Mouse (Mus musculus) fat pad, adult 2 months (tissue): ENCODE measurements around the gene Nsmf.

Experiments
- DNase-seq: peaks from one replicate; pipeline ENCODE4 v3.0.0-alpha.2; 2011; ENCODE audit warnings: low read depth, low spot score; ENCODE audit errors: extremely low read depth

Nsmf gene

GRCm38 (mm10) chr2:25054221-25055067 is at the start of gene Nsmf:
Gene Nsmf, plus strand, starts transcription at chr2:25054355.
- no peak for DNase-seq

GRCm38 (mm10) chr2:25006767-25007166 is 47.4 kb upstream of the Nsmf start:
- no peak for DNase-seq

GRCm38 (mm10) chr2:25008250-25008649 is 45.9 kb upstream of the Nsmf start:
- DNase-seq: no peak

DNA sequence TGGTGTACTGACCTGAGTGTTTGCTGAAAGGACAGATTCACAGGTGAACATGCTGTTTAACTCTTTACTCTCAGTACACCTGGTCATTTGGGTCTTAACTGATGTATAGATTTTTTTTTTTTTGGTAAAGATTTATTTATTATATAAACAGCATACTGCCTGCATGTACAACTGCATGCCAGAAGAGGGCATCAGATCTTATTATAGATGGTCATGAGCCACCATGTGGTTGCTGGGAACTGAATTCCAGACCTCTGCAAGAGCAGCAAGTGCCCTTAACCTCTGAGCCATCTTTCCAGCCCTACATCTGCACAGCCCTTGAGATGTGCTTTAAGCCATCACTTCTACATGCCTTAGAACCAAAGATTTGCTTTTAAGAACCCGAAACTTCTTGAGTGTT is 31.5 kb upstream of the Nsmf start:
- no peak for DNase-seq

DNA sequence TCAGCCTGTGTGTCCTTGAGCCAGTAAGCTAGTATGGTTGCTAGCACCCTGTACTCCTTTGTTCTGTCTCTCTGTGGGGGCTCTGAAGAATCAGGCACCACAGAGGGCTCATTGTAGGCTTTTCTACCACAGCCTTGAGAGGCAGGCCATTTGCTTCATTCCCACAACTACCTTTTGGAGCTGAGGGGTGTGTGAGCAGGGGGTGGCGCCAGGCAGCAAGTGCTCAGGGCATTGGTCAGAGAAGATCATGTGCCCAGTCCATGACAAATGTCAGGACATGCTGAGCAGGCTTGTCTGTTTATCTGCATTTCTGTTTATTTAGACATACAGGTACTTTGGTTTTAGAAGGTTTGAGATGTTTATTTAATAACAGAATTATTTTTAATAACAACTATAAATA is 29.0 kb upstream of the Nsmf start:
- DNase-seq: no peak

DNA sequence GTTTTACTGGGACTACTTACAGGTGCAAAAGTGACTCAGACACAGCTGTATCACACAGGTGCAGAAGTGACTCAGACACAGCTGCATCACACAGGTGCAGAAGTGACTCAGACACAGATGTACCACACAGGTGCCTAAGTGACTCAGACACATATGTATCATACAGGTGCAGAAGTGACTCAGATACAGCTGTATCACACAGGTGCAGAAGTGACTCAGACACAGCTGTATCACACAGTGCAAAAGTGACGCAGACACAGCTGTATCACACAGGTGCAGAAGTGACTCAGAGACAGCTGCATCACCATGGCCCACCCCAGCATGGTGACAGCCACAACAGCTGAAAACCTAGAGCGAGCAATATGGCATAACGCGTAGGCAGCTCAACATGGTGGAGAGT is 19.2 kb upstream of the Nsmf start:
- DNase-seq: no peak

- no peak for DNase-seq
Observed at GRCm38 (mm10) chr2:25040089-25040488, 14.1 kb upstream of the Nsmf start.

DNA sequence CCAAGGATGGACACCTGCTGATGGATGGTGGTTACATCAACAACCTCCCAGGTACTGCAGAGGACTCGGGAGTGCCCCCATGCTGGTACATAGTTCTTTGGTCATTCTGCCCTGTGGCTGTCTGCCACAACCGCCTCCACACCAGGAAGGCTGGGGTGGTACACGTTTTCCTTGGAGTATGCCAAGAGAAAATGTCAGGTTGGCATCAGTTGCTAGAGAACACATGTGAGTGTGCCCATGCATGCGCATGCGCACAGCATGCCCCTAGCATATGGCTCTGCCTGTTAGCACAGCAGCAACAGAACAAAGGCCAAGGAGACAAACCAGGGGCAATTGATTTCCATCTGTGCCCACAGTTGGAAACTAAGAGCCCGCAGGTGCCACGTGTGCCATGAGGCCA is 3.2 kb upstream of the Nsmf start:
- DNase-seq: no peak

DNA sequence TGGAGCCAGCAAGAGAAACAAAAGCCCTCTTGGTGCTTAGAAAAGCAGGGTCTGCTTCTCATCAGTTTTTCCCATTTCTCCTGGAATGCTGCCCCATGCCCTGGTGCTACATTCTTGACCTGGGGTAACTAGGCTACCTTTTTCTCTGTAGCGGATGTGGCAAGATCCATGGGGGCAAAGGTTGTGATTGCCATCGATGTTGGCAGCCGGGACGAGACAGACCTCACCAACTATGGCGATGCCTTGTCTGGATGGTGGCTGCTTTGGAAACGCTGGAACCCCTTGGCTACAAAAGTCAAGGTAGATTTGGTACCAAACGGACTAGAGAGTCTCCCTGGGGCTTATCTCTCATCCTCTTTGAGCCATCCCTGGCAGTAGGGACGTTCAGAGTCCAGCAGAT is 2.7 kb upstream of the Nsmf start:
- DNase-seq: no peak

GRCm38 (mm10) chr2:25053101-25053500 is 1.1 kb upstream of the Nsmf start:
- no peak for DNase-seq

GRCm38 (mm10) chr2:25055068-25055405 is 882 bp downstream of the Nsmf start:
- DNase-seq: no peak

- no peak for DNase-seq
Observed at GRCm38 (mm10) chr2:25055409-25056155, 1.4 kb downstream of the Nsmf start.

DNA sequence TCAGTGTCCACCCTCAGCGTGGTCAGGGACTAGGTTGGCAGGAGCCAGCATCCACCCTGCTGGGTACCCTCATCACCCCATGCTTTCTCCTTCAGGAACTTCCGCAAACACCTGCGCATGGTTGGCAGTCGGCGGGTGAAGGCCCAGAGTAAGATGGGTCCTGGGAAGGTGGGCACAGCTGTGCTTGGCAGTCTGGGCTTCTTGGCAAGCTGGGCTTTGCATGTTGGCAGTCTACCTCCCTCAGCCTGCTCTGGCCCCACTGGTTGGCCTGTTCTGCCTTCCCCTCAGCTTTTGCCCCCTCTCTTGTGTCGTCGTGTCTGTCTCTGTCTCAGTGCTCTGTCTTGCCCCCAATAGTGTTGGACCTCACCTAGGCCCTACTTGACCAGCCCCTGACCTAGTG is 4.8 kb downstream of the Nsmf start:
- no peak for DNase-seq

DNA sequence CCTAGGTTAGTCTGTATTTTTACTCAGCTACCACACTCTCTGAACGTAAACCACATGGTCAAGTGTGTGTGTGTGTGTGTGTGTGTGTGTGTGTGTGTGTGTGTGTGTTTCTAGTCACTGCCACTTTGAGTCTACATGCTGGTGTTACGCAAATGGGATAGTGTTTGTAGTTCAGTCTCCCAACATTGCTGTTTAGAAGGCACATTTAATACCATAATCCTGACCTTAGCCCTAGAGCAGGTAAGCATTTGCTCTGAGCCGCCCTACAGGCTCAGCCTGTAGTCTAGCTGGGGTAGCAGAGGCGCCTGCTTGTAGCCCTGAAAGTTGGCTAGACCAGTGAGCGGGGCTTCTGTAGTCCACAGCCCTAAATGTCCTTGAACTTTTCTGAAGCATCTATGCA is 9.4 kb downstream of the Nsmf start:
- DNase-seq: no peak

- no peak for DNase-seq
Observed at GRCm38 (mm10) chr2:25064285-25064684, 10.1 kb downstream of the Nsmf start.

DNA sequence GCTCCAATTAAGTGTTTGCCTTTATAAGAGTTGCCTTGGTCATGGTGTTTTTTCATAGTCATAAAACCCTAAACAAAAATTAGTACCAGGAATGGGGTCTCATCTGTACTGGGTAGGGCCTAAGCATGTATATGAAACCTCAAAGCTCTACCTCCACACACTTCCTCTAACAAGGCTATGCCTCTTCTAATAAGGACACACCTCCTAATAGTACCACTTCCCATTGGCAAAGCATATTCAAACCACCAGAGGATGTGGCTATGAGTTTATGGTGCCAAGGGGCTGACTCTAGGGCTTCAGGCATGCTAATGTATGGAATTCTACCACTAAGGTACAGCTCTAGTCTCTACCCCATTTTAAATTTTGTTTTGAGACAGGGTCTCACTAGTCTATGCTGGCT is 11.4 kb downstream of the Nsmf start:
- no peak for DNase-seq

- DNase-seq: no peak
Observed at GRCm38 (mm10) chr2:25066552-25066951, 12.4 kb downstream of the Nsmf start.

DNA sequence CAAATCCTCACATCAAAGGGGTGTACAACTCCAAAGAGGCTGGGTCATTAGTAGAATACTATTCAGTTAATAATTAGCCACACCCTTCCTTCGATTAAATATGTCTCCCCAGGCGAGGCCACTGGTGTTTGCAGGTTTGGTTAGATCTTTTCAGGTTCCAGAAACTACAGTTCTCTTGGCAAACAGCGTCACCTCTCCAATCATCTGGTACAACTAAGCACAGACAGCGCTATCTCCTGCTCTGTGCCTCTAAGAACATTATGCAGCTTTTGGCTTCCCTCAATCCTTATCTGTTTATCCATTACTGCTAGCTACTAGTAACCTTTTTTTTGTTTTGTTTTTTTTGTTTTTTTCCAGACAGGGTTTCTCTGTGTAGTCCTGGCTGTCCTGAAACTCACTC is 15.4 kb downstream of the Nsmf start:
- no peak for DNase-seq

DNA sequence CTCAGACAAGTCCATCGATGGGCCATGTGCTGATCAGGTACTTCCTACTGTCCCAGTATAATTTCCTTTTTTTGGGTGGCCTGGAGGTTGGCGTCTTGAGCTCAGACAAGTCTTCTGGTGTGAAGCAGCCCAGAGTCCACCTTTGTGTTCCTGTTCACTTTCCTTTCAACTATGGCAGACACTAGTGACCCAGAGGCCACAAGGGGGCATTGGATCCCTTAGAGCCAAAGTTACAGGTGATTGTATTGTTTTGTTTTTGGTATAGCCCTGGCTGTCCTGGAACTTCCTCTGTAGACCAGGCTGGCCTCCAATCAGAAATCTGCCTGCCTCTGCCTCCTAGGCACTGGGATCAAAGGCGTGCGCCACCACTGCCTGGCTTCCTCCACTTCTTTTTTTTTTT is 18.2 kb downstream of the Nsmf start:
- DNase-seq: no peak

- no peak for DNase-seq
Observed at GRCm38 (mm10) chr2:25075506-25075905, 21.4 kb downstream of the Nsmf start.

DNA sequence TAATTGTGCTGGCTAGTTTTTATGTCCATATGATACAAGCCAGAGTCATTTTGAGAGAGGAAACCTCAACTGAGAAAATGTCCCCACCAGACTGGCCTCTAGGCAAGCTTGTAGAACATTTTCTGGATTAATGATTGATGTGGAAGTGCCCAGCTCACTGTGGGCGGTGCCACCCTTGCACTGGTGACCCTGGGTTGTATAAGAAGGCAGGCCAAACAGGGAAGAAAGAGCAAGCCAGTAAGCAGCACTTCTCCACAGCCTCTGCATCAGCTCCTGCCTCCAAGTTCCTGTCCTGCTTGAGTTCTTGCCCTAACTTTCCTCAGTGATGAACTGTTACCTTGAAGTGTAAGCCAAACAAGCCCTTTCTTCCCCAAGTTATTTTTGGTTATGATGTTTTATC is 24.8 kb downstream of the Nsmf start:
- no peak for DNase-seq

DNA sequence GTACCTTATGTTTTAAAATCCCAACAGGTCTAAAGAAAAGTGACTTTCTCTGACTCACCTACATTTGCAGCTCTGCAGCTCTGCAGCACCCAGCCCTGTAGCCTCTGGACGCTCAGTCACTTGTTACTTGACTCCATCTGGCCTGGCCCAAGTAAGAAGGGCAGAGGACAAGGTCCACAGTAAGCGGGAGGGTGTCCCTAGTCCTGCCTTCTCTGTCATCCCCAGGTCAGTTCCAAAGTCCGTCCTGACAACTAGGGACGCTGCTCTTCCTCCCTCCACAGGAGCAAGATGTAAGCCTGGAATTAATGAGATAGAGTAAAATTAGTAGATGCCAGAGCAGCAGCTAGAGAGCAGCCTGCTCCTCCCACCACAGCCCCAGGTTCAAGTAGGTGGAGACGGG is 25.9 kb downstream of the Nsmf start, which contains the start of gene Entpd8:
Gene Entpd8, plus strand, starts transcription at position 229 of the 400 bp plus-strand sequence.
- DNase-seq: no peak
